Mouse (Mus musculus) bone marrow macrophage, adult 2 months (primary cell): ENCODE measurements around the gene Epha5.

Source experiments
- CTCF ChIP-seq: IDR thresholded peaks from 2 replicates; pipeline ENCODE4 v1.5.1; 2012; ENCODE audit warnings: low read depth, mild to moderate bottlenecking, low read length, moderate library complexity
- POLR2A ChIP-seq: IDR thresholded peaks from 2 replicates; pipeline ENCODE4 v1.6.1; 2012; ENCODE audit warnings: mild to moderate bottlenecking, low read depth, low read length, borderline replicate concordance

- TF ChIP-seq CTCF = no peak
- TF ChIP-seq POLR2A = no peak
Observed at GRCm38 (mm10) chr5:84070976-84071375, 346.2 kb downstream of the Epha5 start.
